Mouse (Mus musculus) small intestine, adult 2 months (tissue): ENCODE data around the gene Plekhh1.

Source experiments
- CTCF ChIP-seq: fragments of 200-500 bp; IDR thresholded peaks from 2 replicates; pipeline ENCODE4 v1.5.1; 2012; ENCODE audit warnings: low read depth, mild to moderate bottlenecking, control low read depth, inconsistent platforms, low read length, moderate library complexity, mixed read lengths; ENCODE audit not compliant: insufficient replicate concordance, insufficient read length; ENCODE audit errors: extremely low read depth
- POLR2A ChIP-seq: fragments of 200-500 bp; IDR thresholded peaks from 2 replicates; pipeline ENCODE4 v1.6.1; 2012; ENCODE audit warnings: low read depth, mild to moderate bottlenecking, control low read depth, inconsistent platforms, low read length, moderate library complexity

GRCm38 (mm10) chr12:79092569-79092968 lies 63.6 kb downstream of the Plekhh1 start:
- TF ChIP-seq CTCF (peak; percentile 90; the same call in 1 of the 2 replicates), POLR2A (no peak)
